Mouse (Mus musculus) limb, embryonic 11.5 days (tissue): ENCODE data around the gene Trmt11. TPM values are rescaled to one million over a fixed set of nuclear protein-coding genes. Genes with fewer than 3 reads are reported as not detected.
"Not testable (repeated sequence)": the region's sequence is repeated elsewhere in the genome, so short reads cannot be mapped to it uniquely, and the experiment has no call there.

Experiments used
- ATAC-seq: fragments of 200-750 bp; cut with Nextera tagmentation; 2 replicates; pipeline ENCODE4 v1.8.0; 2017; ENCODE audit warnings: low read depth; ENCODE audit not compliant: insufficient number of reproducible peaks, low FRiP score, low TSS enrichment
- DNase-seq: peaks from one replicate; pipeline ENCODE4 v3.0.0-alpha.2; 2015; ENCODE audit warnings: low spot score
- H3K27ac ChIP-seq: fragments of 300-500 bp; sonication (generic); replicated peaks from 2 replicates; pipeline ENCODE4 v1.5.1; 2014; ENCODE audit warnings: low read depth, mild to moderate bottlenecking, low read length
- H3K27me3 ChIP-seq: fragments of 300-500 bp; sonication (generic); 2 replicates; pipeline ENCODE4 v1.6.1; 2014; ENCODE audit warnings: mild to moderate bottlenecking, low read length, mixed read lengths; ENCODE audit not compliant: control insufficient read depth, insufficient read depth
- H3K36me3 ChIP-seq: fragments of 300-500 bp; sonication (generic); 2 replicates; pipeline ENCODE4 v1.6.1; 2014; ENCODE audit warnings: mild to moderate bottlenecking, low read length, moderate library complexity, mixed read lengths; ENCODE audit not compliant: control insufficient read depth, insufficient read depth
- H3K4me1 ChIP-seq: fragments of 300-500 bp; sonication (generic); 2 replicates; pipeline ENCODE4 v1.6.1; 2014; ENCODE audit warnings: low read length, mixed read lengths; ENCODE audit not compliant: control insufficient read depth, insufficient read depth
- H3K4me2 ChIP-seq: fragments of 300-500 bp; sonication (generic); 2 replicates; pipeline ENCODE4 v1.6.1; 2014; ENCODE audit warnings: low read depth, mild to moderate bottlenecking, moderate library complexity; ENCODE audit not compliant: severe bottlenecking
- H3K4me3 ChIP-seq: fragments of 300-500 bp; sonication (generic); 2 replicates; pipeline ENCODE4 v1.5.1; 2014; ENCODE audit warnings: low read depth, low read length
- H3K9ac ChIP-seq: fragments of 300-500 bp; sonication (generic); 2 replicates; pipeline ENCODE4 v1.6.1; 2014; ENCODE audit warnings: mild to moderate bottlenecking, low read length
- H3K9me3 ChIP-seq: fragments of 300-500 bp; sonication (generic); 2 replicates; pipeline ENCODE4 v1.6.1; 2016; ENCODE audit warnings: low read length; ENCODE audit not compliant: control insufficient read depth
- WGBS: fragments of 180-500 bp; shearing (Covaris S2); extraction: QIAGEN DNeasy Blood & Tissue Kit; methylation state at CpG from one replicate; pipeline ENCODE4 v1.1.7; 2014; 5-methylcytosine and 5-hydroxymethylcytosine counted together
- polyA plus RNA-seq: library from polyadenylated mRNA; unstranded; fragments of >200 nt; fragmentation: Nextera tagmentation; extraction: Ambion mirVana; gene quantifications from 2 replicates; pipeline ENCODE4 v1.2.1, GENCODE M21; 2014

Trmt11 gene
- polyA plus RNA-seq, 1 experiment from 2014 or later, result 36.3 TPM

- Histone ChIP-seq H3K4me2 (no peak overlapping the region), H3K9me3 (no peaks in the 10 kb centered on the region), H3K9ac (no peak overlapping the region), H3K27me3 (no peaks in the 10 kb centered on the region), H3K4me1 (no peaks in the 10 kb centered on the region), H3K4me3 (no peak overlapping the region), H3K36me3 (no peaks in the 10 kb centered on the region), H3K27ac (no peak overlapping the region)
- 85% methylated on average over 2 of the region's 2 CpGs for WGBS
- ATAC-seq (no peak), DNase-seq (no peak)
Measured at GRCm38 (mm10) chr10:30504736-30505135, 95.8 kb downstream of the Trmt11 start.

DNA sequence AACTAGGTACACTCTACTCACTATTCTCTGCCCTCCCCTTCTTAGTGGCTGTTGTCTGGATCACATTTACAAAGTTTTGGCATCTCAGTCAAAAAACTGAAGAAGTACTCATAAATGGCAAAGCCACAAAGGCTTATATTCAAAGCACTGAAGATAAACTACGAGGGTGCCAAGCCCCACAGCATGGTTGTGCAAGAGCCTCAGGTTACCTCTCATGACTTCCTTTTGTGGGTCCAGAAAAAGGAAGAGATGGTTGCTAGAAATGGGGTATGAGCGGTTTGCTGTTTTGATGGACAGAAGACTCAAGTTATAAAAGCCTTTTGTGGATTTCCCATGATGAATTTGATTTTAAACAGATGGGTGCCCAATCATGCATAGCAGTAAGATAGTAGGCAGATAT, 97.4 kb downstream of the Trmt11 start:
- Histone ChIP-seq H3K4me1 (no peaks in the 10 kb centered on the region), H3K9ac (no peak overlapping the region), H3K4me3 (no peak overlapping the region), H3K4me2 (no peak overlapping the region), H3K27ac (no peak overlapping the region), H3K27me3 (no peaks in the 10 kb centered on the region), H3K9me3 (no peaks in the 10 kb centered on the region), H3K36me3 (no peaks in the 10 kb centered on the region)
- ATAC-seq (no peak), DNase-seq (no peak)
- 88% methylated on average over 2 of the region's 2 CpGs for WGBS

- no peak for ATAC-seq
Measured at GRCm38 (mm10) chr10:30502718-30503117, 97.8 kb downstream of the Trmt11 start.

GRCm38 (mm10) chr10:30498223-30498622, 102.3 kb downstream of the Trmt11 start:
- not testable (repeated sequence) for H3K9ac ChIP-seq, H3K27ac ChIP-seq, ATAC-seq, H3K4me1 ChIP-seq, H3K4me3 ChIP-seq, H3K36me3 ChIP-seq, H3K9me3 ChIP-seq, H3K4me2 ChIP-seq, H3K27me3 ChIP-seq, DNase-seq
- 81% methylated on average over 19 of the region's 19 CpGs for WGBS

More at GRCm38 (mm10) chr10:30502718-30503117, 97.8 kb downstream of the Trmt11 start:
- Histone ChIP-seq H3K4me3 (no peak overlapping the region), H3K9me3 (no peaks in the 10 kb centered on the region), H3K9ac (no peak overlapping the region), H3K36me3 (no peaks in the 10 kb centered on the region), H3K4me1 (no peaks in the 10 kb centered on the region), H3K27me3 (no peaks in the 10 kb centered on the region), H3K27ac (no peak overlapping the region), H3K4me2 (no peak overlapping the region)
- 77% methylated on average over 1 of the region's 1 CpGs for WGBS
- no peak for DNase-seq

Other genes with a start within 250 kb of the Trmt11 start
- 14.1 and 18.1 TPM in 2 replicates for gene Hint3, start 28.9 kb upstream of the Trmt11 start, polyA plus RNA-seq
- gene Ncoa7, start 202.6 kb upstream of the Trmt11 start, polyA plus RNA-seq, result 9.2 and 9.4 TPM in 2 replicates
- 1.1 and 1.8 TPM in 2 replicates for gene Hey2, start 242.1 kb upstream of the Trmt11 start, polyA plus RNA-seq